Mouse (Mus musculus): Measurements from ENCODE around the gene Try5. TPM values are rescaled to one million over a fixed set of nuclear protein-coding genes. Genes with fewer than 3 reads are reported as not detected.
"Not testable (repeated sequence)": the region's sequence is repeated elsewhere in the genome, so short reads cannot be mapped to it uniquely, and the experiment has no call there.

Try5 gene
- polyA plus RNA-seq (2012; rRNA removed) = not detected in 2 replicates

GRCm38 (mm10) chr6:41316741-41317140 lies at the start of gene Try5:
Gene Try5, minus strand, starts transcription at chr6:41316841.
- DNase-seq (ENCODE audit: extremely low spot score in 1 of 2, low spot score in 1 of 2) = not testable (repeated sequence)

- no peak for DNase-seq (ENCODE audit: extremely low spot score in 1 of 2, low spot score in 1 of 2)
Observed at GRCm38 (mm10) chr6:41353932-41354331, 37.3 kb upstream of the Try5 start, which contains the start of gene Try10. Gene Try10, plus strand, starts transcription at chr6:41354105.

- no peak for DNase-seq (ENCODE audit: extremely low spot score in 1 of 2, low spot score in 1 of 2)
Observed at GRCm38 (mm10) chr6:41301969-41302368, 14.7 kb downstream of the Try5 start, which contains the start of gene Try4. Gene Try4, plus strand, starts transcription at chr6:41302269.

GRCm38 (mm10) chr6:41298255-41298654 lies 18.4 kb downstream of the Try5 start:
- DNase-seq (ENCODE audit: extremely low spot score in 1 of 2, low spot score in 1 of 2) = no peak

- peak; percentile 14 to 38 for DNase-seq (ENCODE audit: extremely low spot score in 1 of 2, low spot score in 1 of 2)
Observed at GRCm38 (mm10) chr6:41266140-41266539, 50.5 kb downstream of the Try5 start.

- peak in 1 of 2 experiments; percentile 22 for DNase-seq (ENCODE audit: extremely low spot score in 1 of 2, low spot score in 1 of 2)
Observed at GRCm38 (mm10) chr6:41262796-41263195, 53.8 kb downstream of the Try5 start.

Other genes starting within 250 kb of the Try5 start
- 0.19 TPM in 1 of 2 replicates, not detected in the other for gene Try4, start 14.6 kb downstream of the Try5 start, polyA plus RNA-seq (2012; rRNA removed)
- gene Try10, start 37.3 kb upstream of the Try5 start, polyA plus RNA-seq (2012; rRNA removed) = not detected in 2 replicates
- gene Prss3, start 60.8 kb upstream of the Try5 start, polyA plus RNA-seq (2012; rRNA removed) = not detected in 2 replicates
- gene Gm5771, start 75.5 kb upstream of the Try5 start, polyA plus RNA-seq (2012; rRNA removed) = not detected in 2 replicates
- gene Gm10334, start 129.3 kb upstream of the Try5 start, polyA plus RNA-seq (2012; rRNA removed) = 1.8 and 2.3 TPM in 2 replicates
- gene Prss1, start 142.1 kb upstream of the Try5 start, polyA plus RNA-seq (2012; rRNA removed) = not detected in 2 replicates
- gene Prss2, start 204.9 kb upstream of the Try5 start, polyA plus RNA-seq (2012; rRNA removed) = 0.16 TPM in 1 of 2 replicates, not detected in the other

Measured in frontal cortex, adult 2 months (tissue).